In the genomic region with DNA sequence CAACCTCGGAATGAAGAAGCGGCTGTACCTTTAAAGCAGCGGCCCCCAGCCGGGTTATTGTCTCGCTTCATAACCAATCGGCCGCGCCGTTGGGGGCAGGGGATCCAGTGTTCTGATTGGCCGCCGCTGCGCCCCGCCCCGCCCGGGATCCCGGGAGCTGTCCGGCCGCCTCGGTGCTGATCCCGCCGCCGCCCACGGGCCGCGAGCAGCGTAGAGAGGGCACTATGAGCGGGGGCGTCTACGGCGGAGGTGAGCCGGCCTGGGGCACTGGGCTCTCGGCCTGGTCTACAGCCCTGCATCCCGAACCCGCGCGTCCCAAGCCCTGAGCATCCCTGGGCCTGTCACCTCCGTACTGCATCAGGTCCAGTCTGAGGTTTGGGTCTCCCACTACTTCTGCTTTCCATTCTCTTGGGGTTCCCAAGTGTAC, we compare ENCODE assay signal across 8 mouse cellular contexts. TPM values are rescaled to one million over a fixed set of nuclear protein-coding genes. Genes with fewer than 3 reads are reported as not detected.
DNase-seq lines count a peak whose midpoint lies in the region; ATAC-seq and TF ChIP-seq lines count a peak whose summit lies in the region.

A gene (plus strand): TSS at position 107 of the 427 bp plus-strand sequence.

- peak; percentile 94 for DNase-seq in brain, adult 2 months (ENCODE audit: low read depth, low spot score)
- peak; percentile 73 to 86 for DNase-seq in kidney, postnatal 36 days
- peak; percentile 88 for DNase-seq in neural tube, embryonic 11.5 days (ENCODE audit: low spot score)
- DNase-seq in thymus, adult 2 months: peak; percentile 63

- H3K9me3 ChIP-seq in E14TG2a.4 (ENCODE audit: low read length): no peaks in the 10 kb centered on the region
- no peaks in the 10 kb centered on the region for H3K9me3 ChIP-seq in embryonic facial prominence, embryonic 15.5 days (replicated peaks)
- no peaks in the 10 kb centered on the region for H3K9me3 ChIP-seq in heart, embryonic 16.5 days (replicated peaks; ENCODE audit: control insufficient read depth, low read length)
- no peaks in the 10 kb centered on the region for H3K9me3 ChIP-seq in liver, embryonic 15.5 days (replicated peaks)
- H3K9me3 ChIP-seq in neural tube, embryonic 11.5 days (ENCODE audit: control insufficient read depth, low read length): no peaks in the 10 kb centered on the region

- WGBS in embryonic facial prominence, embryonic 15.5 days: 2% methylated on average over 37 of the region's 37 CpGs
- WGBS in heart, embryonic 16.5 days: 1% methylated on average over 37 of the region's 37 CpGs
- 1% methylated on average over 37 of the region's 37 CpGs for WGBS in liver, embryonic 15.5 days (ENCODE audit: insufficient replicate concordance)
- 2% methylated on average over 37 of the region's 37 CpGs for WGBS in neural tube, embryonic 11.5 days
- 3% methylated on average over 37 of the region's 37 CpGs for WGBS in thymus, adult 2 months

- H3K36me3 ChIP-seq in E14TG2a.4 (ENCODE audit: insufficient read depth, low read length): no peaks in the 10 kb centered on the region
- H3K36me3 ChIP-seq in embryonic facial prominence, embryonic 15.5 days: no peaks in the 10 kb centered on the region
- H3K36me3 ChIP-seq in heart, embryonic 16.5 days (ENCODE audit: control insufficient read depth, insufficient read depth): no peaks in the 10 kb centered on the region
- no peaks in the 10 kb centered on the region for H3K36me3 ChIP-seq in liver, embryonic 15.5 days (replicated peaks)
- H3K36me3 ChIP-seq in neural tube, embryonic 11.5 days (ENCODE audit: control insufficient read depth, insufficient read depth, low read length): no peaks in the 10 kb centered on the region
- no peaks in the 10 kb centered on the region for H3K36me3 ChIP-seq in thymus, adult 2 months (ENCODE audit: control insufficient read depth, insufficient read depth, low read length)

- TF ChIP-seq CTCF in E14TG2a.4 (conservative IDR thresholded peaks at IDR 0.05; ENCODE audit: low read length): no peak
- TF ChIP-seq CTCF in thymus, adult 2 months (IDR thresholded peaks at IDR 0.05; ENCODE audit: borderline replicate concordance, control insufficient read depth, extremely low read depth, insufficient read depth, low read length, poor library complexity): no peak

- peak within 1 kb of the TSS; percentile 54 for H3K4me3 ChIP-seq in E14TG2a.4 (replicated peaks; ENCODE audit: low read length)
- peak within 1 kb of the TSS; percentile 21 for H3K4me3 ChIP-seq in embryonic facial prominence, embryonic 15.5 days (replicated peaks)
- H3K4me3 ChIP-seq in heart, embryonic 16.5 days (ENCODE audit: low read length): peak within 1 kb of the TSS; percentile 4; the same call in 1 of the 2 replicates
- H3K4me3 ChIP-seq in liver, embryonic 15.5 days (replicated peaks): no peak within 1 kb of the TSS
- H3K4me3 ChIP-seq in neural tube, embryonic 11.5 days (ENCODE audit: low read depth, low read length): peak within 1 kb of the TSS; percentile 40
- H3K4me3 ChIP-seq in thymus, adult 2 months (ENCODE audit: control insufficient read depth, insufficient read depth, low read length): no peak within 1 kb of the TSS

- H3K4me2 ChIP-seq in embryonic facial prominence, embryonic 15.5 days (replicated peaks): peak within 1 kb of the TSS; percentile 47
- H3K4me2 ChIP-seq in heart, embryonic 16.5 days (ENCODE audit: low read depth, low read length): peak within 1 kb of the TSS; percentile 22; the same call in 1 of the 2 replicates
- peak within 1 kb of the TSS; percentile 45 for H3K4me2 ChIP-seq in liver, embryonic 15.5 days
- H3K4me2 ChIP-seq in neural tube, embryonic 11.5 days (ENCODE audit: low read depth): peak within 1 kb of the TSS; percentile 49

- TF ChIP-seq POLR2A in thymus, adult 2 months (IDR thresholded peaks at IDR 0.05; ENCODE audit: control insufficient read depth, extremely low read depth, insufficient read depth, low read length, poor library complexity): no peak

- no peak within 1 kb of the TSS for H3K9ac ChIP-seq in embryonic facial prominence, embryonic 15.5 days
- H3K9ac ChIP-seq in heart, embryonic 16.5 days (ENCODE audit: low read length): no peak within 1 kb of the TSS
- H3K9ac ChIP-seq in liver, embryonic 15.5 days: no peak within 1 kb of the TSS
- peak within 1 kb of the TSS; percentile 58 for H3K9ac ChIP-seq in neural tube, embryonic 11.5 days (ENCODE audit: low read length)

- H3K27ac ChIP-seq in embryonic facial prominence, embryonic 15.5 days (replicated peaks): no peak within 1 kb of the TSS
- H3K27ac ChIP-seq in heart, embryonic 16.5 days (ENCODE audit: low read length): no peak within 1 kb of the TSS
- no peak within 1 kb of the TSS for H3K27ac ChIP-seq in liver, embryonic 15.5 days (replicated peaks)
- peak within 1 kb of the TSS; percentile 42; the same call in 1 of the 2 replicates for H3K27ac ChIP-seq in neural tube, embryonic 11.5 days (ENCODE audit: low read depth, low read length)
- no peak within 1 kb of the TSS for H3K27ac ChIP-seq in thymus, adult 2 months (ENCODE audit: control insufficient read depth, insufficient read depth, low read length)

- peaks cover 36% of the 10 kb centered on the region for H3K27me3 ChIP-seq in E14TG2a.4 (ENCODE audit: insufficient read depth, low read length)
- H3K27me3 ChIP-seq in embryonic facial prominence, embryonic 15.5 days: peaks cover 20% of the 10 kb centered on the region
- H3K27me3 ChIP-seq in heart, embryonic 16.5 days (ENCODE audit: control insufficient read depth, insufficient read depth, low read length): peaks cover 14% of the 10 kb centered on the region
- peaks cover 63% of the 10 kb centered on the region for H3K27me3 ChIP-seq in liver, embryonic 15.5 days
- 0 out of 2 replicates have a peak, but pooled peaks cover 2% of the 10 kb centered on the region for H3K27me3 ChIP-seq in neural tube, embryonic 11.5 days (ENCODE audit: control insufficient read depth, insufficient read depth, low read length)
- H3K27me3 ChIP-seq in thymus, adult 2 months (ENCODE audit: control insufficient read depth, insufficient read depth, low read length): no peaks in the 10 kb centered on the region; the same call in 1 of the 2 replicates

- peak; percentile 72 for ATAC-seq in embryonic facial prominence, embryonic 15.5 days (ENCODE audit: insufficient number of reproducible peaks, low FRiP score, low TSS enrichment, low read depth)
- ATAC-seq in heart, embryonic 16.5 days (replicated peaks; ENCODE audit: extremely low read depth, insufficient read depth, low FRiP score): peak; percentile 49; the same call in 1 of the 2 replicates
- ATAC-seq in liver, embryonic 15.5 days (ENCODE audit: insufficient read depth): peak; percentile 64
- peak; percentile 88 for ATAC-seq in neural tube, embryonic 11.5 days (ENCODE audit: insufficient read depth, low FRiP score, low TSS enrichment)

- peaks cover 20% of the 10 kb centered on the region for H3K4me1 ChIP-seq in E14TG2a.4 (replicated peaks; ENCODE audit: low read depth, low read length)
- peaks cover 7% of the 10 kb centered on the region for H3K4me1 ChIP-seq in embryonic facial prominence, embryonic 15.5 days
- no peaks in the 10 kb centered on the region for H3K4me1 ChIP-seq in heart, embryonic 16.5 days (ENCODE audit: control insufficient read depth, insufficient read depth, low read length)
- peaks cover 9% of the 10 kb centered on the region for H3K4me1 ChIP-seq in liver, embryonic 15.5 days (replicated peaks)
- no peaks in the 10 kb centered on the region for H3K4me1 ChIP-seq in neural tube, embryonic 11.5 days (ENCODE audit: control insufficient read depth, insufficient read depth, low read length)
- H3K4me1 ChIP-seq in thymus, adult 2 months (replicated peaks; ENCODE audit: control insufficient read depth, insufficient read depth, low read length): peaks cover 6% of the 10 kb centered on the region; the same call in 1 of the 2 replicates

RNA-seq across cellular contexts. Expression of the gene that starts here (rescaled TPM):
- 1.4 and 2.8 TPM in 2 replicates for polyA plus RNA-seq in embryonic facial prominence, embryonic 15.5 days (2015; fragmentation: Nextera tagmentation; extraction: Ambion mirVana)
- polyA plus RNA-seq in heart, embryonic 16.5 days (2015; fragmentation: Nextera tagmentation; extraction: Ambion mirVana): 0.33 and 0.36 TPM in 2 replicates
- 0.07 TPM in 2 replicates for polyA plus RNA-seq in liver, embryonic 15.5 days (2015; fragmentation: Nextera tagmentation; extraction: Ambion mirVana)
- 38.6 and 40.0 TPM in 2 replicates for polyA plus RNA-seq in neural tube, embryonic 11.5 days (2014; fragmentation: Nextera tagmentation; extraction: Ambion mirVana)
- 0.20 TPM in 1 of 2 replicates, not detected in the other for polyA plus RNA-seq in thymus, adult 2 months (2012; rRNA removed)

Comparison
In these comparisons a context has a peak if more than half of its experiments do, and no peak if none do; other contexts are left out.
1. RNA of the gene that starts here (polyA plus RNA-seq): 38.6 to 40.0 TPM in neural tube, embryonic 11.5 days; 1.4 to 2.8 TPM in embryonic facial prominence, embryonic 15.5 days, 0.33 to 0.36 TPM in heart, embryonic 16.5 days, 0.07 TPM in liver, embryonic 15.5 days and 0.20 TPM in thymus, adult 2 months; every median in the first group is over 10 times any median in the second.
2. Peak in ATAC-seq, H3K4me3 ChIP-seq and H3K4me2 ChIP-seq in heart, embryonic 16.5 days; RNA of the gene not detected or under 1 TPM.
3. Peak in ATAC-seq and H3K4me2 ChIP-seq in liver, embryonic 15.5 days; RNA of the gene not detected or under 1 TPM.
4. Peak in DNase-seq in thymus, adult 2 months; RNA of the gene not detected or under 1 TPM.
5. H3K4me3 ChIP-seq: peak in E14TG2a.4 (single experiment), embryonic facial prominence, embryonic 15.5 days (single experiment) and neural tube, embryonic 11.5 days (single experiment); none in liver, embryonic 15.5 days (single experiment) and thymus, adult 2 months (single experiment).
6. Peak in every context shown above with its lines, with median percentiles within 50 percentile points of each other: DNase-seq, ATAC-seq and H3K4me2 ChIP-seq.